Mouse (Mus musculus) embryo, embryonic 9.5 days (tissue): ENCODE results near the gene Rdh19.
A peak's percentile ranks its signal among the peaks of the same experiment; 100 is the strongest.
"Not testable (repeated sequence)": the region's sequence is repeated elsewhere in the genome, so short reads cannot be mapped to it uniquely, and the experiment has no call there.

Source experiments
- DNase-seq: peaks from one replicate; pipeline ENCODE4 v3.0.0-alpha.2; 2017; ENCODE audit errors: extremely low spot score

Gene Rdh19

DNA sequence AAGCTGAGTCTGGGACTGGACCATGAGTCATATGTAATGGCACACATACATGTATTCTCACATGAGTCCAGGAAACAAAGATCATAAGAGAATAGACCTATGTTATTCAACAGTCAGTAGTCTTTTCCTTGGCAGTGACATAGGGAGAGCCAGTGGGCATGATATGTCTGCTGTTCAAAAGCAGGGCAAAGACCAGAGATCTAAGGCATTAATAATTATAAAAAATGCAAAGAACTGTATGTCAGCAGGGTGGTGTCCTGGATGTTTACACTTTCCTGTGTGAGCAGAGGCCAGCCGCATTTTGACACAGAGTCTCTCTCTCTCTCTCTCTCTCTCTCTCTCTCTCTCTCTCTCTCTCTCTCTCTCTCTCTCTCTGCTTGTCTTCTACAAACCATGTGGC, at the start of gene Rdh19:
Rdh19 (plus strand) TSS at position 301 of the 400 bp plus-strand sequence.
- no peak for DNase-seq

- no peak for DNase-seq
These were observed 48.8 kb upstream of the Rdh19 start, which contains the start of gene Rdh16 for GRCm38 (mm10) chr10:127800891-127801290. TSS of gene Rdh16 (plus strand) at chr10:127801152.

- no peak for DNase-seq
These were observed 48.1 kb upstream of the Rdh19 start for GRCm38 (mm10) chr10:127801612-127802011.

GRCm38 (mm10) chr10:127802236-127802635, 47.5 kb upstream of the Rdh19 start:
- DNase-seq, result no peak

DNA sequence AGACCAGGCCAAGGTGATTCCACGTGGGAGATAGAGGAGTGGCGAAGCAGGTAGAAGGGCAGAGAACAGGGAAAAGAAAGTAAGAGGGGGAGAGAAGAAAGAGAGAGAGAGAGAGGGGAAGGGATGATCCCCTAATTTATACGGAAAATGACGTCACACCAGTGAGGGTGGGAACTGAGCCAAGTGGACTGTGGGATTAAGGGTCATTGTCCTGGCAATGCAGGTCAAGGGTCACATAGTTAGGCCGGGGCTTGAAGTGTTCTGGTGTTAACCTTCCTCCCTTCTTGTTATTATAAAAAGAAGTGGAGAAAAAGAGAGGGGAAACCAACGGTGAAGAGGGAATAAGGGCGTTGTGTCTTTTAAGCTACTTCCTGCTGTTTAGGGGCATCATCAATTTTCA, 45.3 kb upstream of the Rdh19 start:
- no peak for DNase-seq

DNA sequence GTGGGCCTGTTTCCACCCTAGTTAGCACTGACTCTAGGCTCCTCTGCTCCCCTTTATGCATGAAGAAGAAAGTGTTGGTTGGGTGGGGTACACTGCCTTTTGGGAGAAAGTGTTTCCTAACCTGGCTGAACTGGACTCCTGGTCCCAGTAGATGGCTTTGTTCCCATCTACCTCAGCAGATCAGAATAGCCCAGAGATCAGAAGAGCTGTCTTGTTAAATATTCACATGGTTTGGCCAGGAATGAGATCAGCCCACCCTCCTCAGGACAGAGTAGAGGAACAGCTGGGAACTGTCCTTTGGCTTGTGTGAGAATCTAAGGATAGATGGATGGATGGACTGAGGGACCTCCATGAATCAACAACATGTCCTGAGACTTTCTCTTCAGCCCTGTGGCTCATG, 33.8 kb upstream of the Rdh19 start:
- no peak for DNase-seq

GRCm38 (mm10) chr10:127817268-127817910, 32.3 kb upstream of the Rdh19 start:
- not testable (repeated sequence) for DNase-seq

DNA sequence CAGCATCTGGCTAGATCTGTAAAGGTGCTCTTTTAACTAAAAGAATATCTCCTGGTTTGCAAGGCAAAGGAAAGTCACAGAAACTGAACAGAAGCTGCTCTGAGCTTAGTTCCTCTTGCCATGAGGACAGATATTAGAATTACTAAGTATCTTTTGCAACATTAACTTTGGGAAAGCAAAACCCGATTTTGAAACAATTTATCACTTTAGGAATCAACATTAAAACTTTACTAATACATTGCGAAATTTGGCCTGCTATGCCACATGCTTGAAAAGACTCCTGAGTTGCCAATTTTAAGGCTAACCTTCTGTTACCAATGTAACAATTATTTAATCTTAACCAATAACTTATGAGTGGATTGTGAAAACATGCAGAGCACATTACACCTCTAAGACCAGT, 27.9 kb upstream of the Rdh19 start:
- not testable (repeated sequence) for DNase-seq

- peak; percentile 9 for DNase-seq
These were observed 24.3 kb upstream of the Rdh19 start for GRCm38 (mm10) chr10:127825386-127825785.

- no peak for DNase-seq
These were observed 20.6 kb upstream of the Rdh19 start for GRCm38 (mm10) chr10:127829121-127829520.

GRCm38 (mm10) chr10:127834186-127834585, 15.5 kb upstream of the Rdh19 start:
- DNase-seq, result not testable (repeated sequence)

DNA sequence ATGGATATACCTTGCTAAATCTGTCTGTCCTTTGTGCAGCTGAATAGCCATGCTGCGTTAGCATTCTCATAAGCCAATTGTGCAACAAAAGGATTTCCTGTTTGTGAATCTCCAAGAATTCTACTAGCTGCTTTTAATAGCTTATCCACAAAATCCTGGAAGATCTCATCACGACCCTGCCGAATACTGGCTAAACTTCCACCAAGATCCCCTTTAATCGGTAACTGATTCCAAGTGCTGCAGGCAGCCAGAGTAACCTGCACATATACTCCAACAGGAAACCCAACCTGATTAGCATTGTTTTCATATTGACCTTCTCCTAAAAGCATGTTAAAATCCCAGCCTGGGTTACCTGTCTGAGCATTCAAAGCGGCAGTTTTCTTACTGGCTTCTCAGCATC, 14.4 kb upstream of the Rdh19 start:
- no peak for DNase-seq

DNA sequence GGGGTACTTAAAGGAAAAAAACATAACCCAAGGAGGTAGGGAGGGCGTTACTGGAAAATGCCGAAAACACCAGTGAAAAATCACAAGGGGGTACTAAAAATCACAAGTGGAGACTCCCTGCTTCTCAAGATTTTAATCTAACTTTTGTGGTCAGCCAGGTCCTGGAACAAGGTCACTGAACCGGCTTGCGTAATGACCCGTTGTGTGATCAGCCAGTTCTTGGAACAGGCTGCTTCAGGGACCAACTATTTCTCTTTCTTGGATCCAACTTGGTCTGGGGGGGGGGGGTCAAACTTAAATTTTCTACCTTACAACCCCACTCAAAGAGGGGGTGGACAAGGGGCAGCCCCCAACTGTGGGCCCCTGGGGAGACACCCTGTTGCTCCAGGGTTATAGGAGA, 11.9 kb upstream of the Rdh19 start:
- DNase-seq, result not testable (repeated sequence)

DNA sequence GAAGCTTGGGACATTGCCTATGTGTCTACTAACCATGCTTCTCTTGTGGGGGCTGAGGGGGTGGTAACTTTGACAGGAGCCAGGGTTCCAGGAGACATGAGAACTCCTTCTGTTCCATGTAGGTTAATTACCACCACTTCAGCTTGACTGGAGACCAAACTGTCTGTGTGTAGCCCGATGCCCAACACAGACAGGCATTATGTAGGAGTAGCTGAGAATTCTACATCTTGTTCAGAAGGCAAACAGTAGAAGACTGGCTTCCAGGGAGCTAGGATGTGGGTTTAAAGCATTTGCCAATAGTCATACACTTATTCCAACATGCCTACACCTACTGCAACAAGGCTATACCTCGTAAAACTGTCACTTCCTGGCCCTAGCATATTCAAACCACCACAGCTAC, 11.2 kb upstream of the Rdh19 start:
- no peak for DNase-seq

DNA sequence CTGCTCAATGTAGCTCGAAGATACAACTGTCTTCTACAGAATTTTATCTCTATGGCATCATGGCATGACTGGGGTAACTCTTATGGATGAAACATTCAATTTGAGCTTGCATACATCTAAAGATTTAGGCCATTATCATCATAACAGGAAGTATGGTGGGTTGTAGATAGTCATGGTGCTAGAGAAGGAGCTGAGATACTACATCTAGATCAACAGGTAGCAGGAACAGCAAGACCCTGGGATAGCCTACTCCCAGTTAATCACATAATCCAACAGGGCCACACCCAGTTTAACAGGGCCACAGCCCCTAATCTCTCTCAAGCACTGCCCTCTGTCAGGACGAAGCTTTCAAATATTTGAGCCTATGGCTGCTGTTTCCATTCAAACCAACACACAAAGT, 9.0 kb upstream of the Rdh19 start:
- DNase-seq, result no peak

GRCm38 (mm10) chr10:127845945-127846344, 3.8 kb upstream of the Rdh19 start:
- DNase-seq, result not testable (repeated sequence)

- no peak for DNase-seq
These were observed 1.6 kb upstream of the Rdh19 start for GRCm38 (mm10) chr10:127848089-127848488.

- DNase-seq, result no peak
These were observed 6.6 kb downstream of the Rdh19 start for GRCm38 (mm10) chr10:127856376-127856775.

DNA sequence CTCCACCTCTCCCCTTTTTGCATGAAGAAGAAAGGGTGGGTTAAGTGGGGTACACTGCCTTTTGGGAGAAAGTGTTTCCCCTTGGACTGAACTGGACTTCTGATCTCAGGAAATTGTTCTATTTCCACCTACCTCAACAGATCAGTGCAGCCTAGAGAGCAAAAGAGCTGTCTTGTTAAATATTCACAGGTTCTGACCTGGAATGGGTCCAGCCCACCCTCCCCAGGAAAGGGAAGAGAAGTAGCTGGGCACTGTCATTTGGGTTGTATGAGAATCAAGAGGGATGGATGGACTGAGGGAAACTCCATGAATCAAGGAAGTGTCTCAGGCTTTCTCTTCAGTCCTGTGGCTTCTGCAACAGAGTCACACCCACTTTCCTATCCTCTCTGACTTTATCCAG, 15.2 kb downstream of the Rdh19 start:
- DNase-seq, result no peak

GRCm38 (mm10) chr10:127866232-127866631, 16.5 kb downstream of the Rdh19 start, which contains the start of gene Rdh16f2:
TSS of gene Rdh16f2 (plus strand) at chr10:127866474.
- no peak for DNase-seq

DNA sequence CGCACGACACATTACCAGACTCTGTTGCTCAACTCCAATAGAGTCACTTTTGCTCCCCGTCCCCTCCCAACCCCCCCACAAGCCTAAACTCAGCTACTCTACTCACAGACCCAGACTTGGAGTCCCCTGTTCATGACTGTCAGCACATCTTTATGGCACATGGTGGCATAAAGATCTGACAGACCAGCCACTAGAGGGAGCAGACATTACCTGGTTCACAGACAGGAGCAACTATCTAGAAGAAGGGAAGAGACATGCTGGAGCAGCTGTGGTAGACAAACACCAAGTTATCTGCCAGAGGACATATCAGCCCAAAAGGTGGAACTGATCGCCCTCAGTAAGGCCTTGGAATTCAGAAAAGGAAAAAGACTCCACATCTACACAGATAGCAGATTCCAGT, 22.8 kb downstream of the Rdh19 start:
- no peak for DNase-seq

DNA sequence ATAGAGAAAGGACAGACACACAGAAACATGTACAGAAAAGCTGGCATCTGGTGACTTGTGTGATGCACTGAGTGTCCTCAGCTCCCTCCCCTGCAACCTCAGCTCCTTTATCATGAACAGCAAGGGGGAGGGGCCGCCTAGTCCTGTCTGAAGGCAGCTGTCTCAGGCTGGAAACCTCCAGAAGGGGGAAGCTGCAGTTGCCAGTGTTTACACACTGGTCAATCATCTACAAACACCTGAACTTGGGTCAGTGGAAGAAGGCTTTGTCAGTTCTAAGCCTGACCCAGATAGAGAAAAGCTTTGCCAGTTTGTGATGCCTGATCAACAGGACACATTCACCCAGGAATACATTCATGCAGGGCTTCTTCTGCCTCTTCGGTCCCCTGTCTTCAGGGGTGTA, 28.0 kb downstream of the Rdh19 start:
- DNase-seq, result no peak

GRCm38 (mm10) chr10:127878262-127879057, 28.7 kb downstream of the Rdh19 start:
- no peak for DNase-seq
